24 mouse cellular contexts compared by ENCODE assay signal in the genomic region with DNA sequence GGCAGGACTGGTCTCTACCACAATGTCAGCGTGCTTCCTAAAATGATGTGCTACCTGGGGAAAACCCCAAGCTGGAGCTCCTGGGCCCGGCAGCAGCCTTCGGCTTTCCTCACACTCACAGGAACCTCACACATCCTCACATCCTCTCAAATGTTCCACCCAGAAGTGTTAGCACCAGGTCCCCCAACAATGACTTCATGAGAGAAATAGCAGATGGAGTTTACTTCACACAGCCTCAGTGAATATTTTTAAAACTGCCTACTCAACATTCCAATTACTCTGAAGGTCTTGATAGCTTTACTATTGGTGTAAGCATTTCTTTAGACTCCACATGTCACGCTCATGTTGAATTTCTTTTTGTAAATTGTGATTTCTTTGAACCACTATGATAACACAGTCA. TPM values are rescaled to one million over a fixed set of nuclear protein-coding genes. Genes with fewer than 3 reads are reported as not detected.
DNase-seq lines count a peak whose midpoint lies in the region; ATAC-seq lines count a peak whose summit lies in the region.
"Had no signal": no experiment of that assay in that cellular context is flagged by ENCODE, and none has a peak within 500 bp of the region (broad histone marks: within the 10 kb centered on the region; RNA-seq: fewer than 3 reads in every experiment).

No protein-coding gene starts in this region.

- WGBS in forebrain, embryonic 16.5 days, result 64% methylated on average over 4 of the region's 4 CpGs
- WGBS in forebrain, embryonic 11.5 days, result 94% methylated on average over 4 of the region's 4 CpGs

- no peaks in the 10 kb centered on the region for H3K36me3 ChIP-seq in forebrain, embryonic 16.5 days (ENCODE audit: control insufficient read depth, insufficient read depth)
- H3K36me3 ChIP-seq in forebrain, embryonic 11.5 days (ENCODE audit: control insufficient read depth, insufficient read depth, low read length), result no peaks in the 10 kb centered on the region
- H3K36me3 ChIP-seq: embryonic facial prominence, embryonic 13.5 days; embryonic facial prominence, embryonic 15.5 days; forebrain, embryonic 10.5 days; forebrain, embryonic 15.5 days; G1E had no signal

- H3K4me1 ChIP-seq in forebrain, embryonic 16.5 days (replicated peaks; ENCODE audit: control insufficient read depth, insufficient read depth, low read length), result peaks cover 5% of the 10 kb centered on the region; the same call in 1 of the 2 replicates
- no peaks in the 10 kb centered on the region; the same call in 1 of the 2 replicates for H3K4me1 ChIP-seq in forebrain, embryonic 11.5 days (replicated peaks; ENCODE audit: control insufficient read depth, insufficient read depth, low read length)
- H3K4me1 ChIP-seq: embryonic facial prominence, embryonic 13.5 days; embryonic facial prominence, embryonic 15.5 days had no signal

- no peak overlapping the region for H3K9ac ChIP-seq in forebrain, embryonic 16.5 days (replicated peaks; ENCODE audit: low read depth, low read length)
- no peak overlapping the region for H3K9ac ChIP-seq in forebrain, embryonic 11.5 days (ENCODE audit: low read length)
- H3K9ac ChIP-seq: embryonic facial prominence, embryonic 13.5 days; embryonic facial prominence, embryonic 15.5 days; forebrain, embryonic 15.5 days had no signal

- no peaks in the 10 kb centered on the region for H3K9me3 ChIP-seq in forebrain, embryonic 16.5 days (ENCODE audit: control insufficient read depth, low read length)
- no peaks in the 10 kb centered on the region for H3K9me3 ChIP-seq in forebrain, embryonic 11.5 days (ENCODE audit: control insufficient read depth, low read length)
- H3K9me3 ChIP-seq: embryonic facial prominence, embryonic 13.5 days; embryonic facial prominence, embryonic 15.5 days; forebrain, embryonic 10.5 days; forebrain, embryonic 15.5 days; G1E had no signal

- ATAC-seq in forebrain, embryonic 16.5 days, result peak; percentile 43; the same call in 1 of the 2 replicates
- ATAC-seq in forebrain, embryonic 11.5 days (replicated peaks; ENCODE audit: low FRiP score), result no peak
- ATAC-seq: activated CD4-positive, CD25-positive, alpha-beta regulatory T cell, adult 4 months; forebrain, embryonic 15.5 days; Patski had no signal

- DNase-seq in forebrain, embryonic 11.5 days (ENCODE audit: low spot score), result no peak
- peak; percentile 5 to 12 for DNase-seq in right cerebral cortex, adult 2 months (ENCODE audit: low spot score in 2 of 2)
- DNase-seq in right cerebral cortex, postnatal 4 days, result no peak
- peak; percentile 37 for DNase-seq in brain, adult 2 months (ENCODE audit: low read depth, low spot score)
- no peak for DNase-seq in layer of hippocampus, adult 11-12 months (ENCODE audit: low spot score)
- no peak for DNase-seq in cerebellum, postnatal 14 days
- DNase-seq: adrenal gland, adult 8-10 months; adrenal gland, postnatal 14 days; adrenal gland, postnatal 36 days; cerebellum, adult 11-12 months; cerebellum, adult 2 months; cerebellum, adult 9-10 months; cerebellum, postnatal 10 days; cerebellum, postnatal 36 days; embryo, embryonic 11 days had no signal

- no peak overlapping the region for H3K27ac ChIP-seq in forebrain, embryonic 16.5 days (ENCODE audit: low read length)
- H3K27ac ChIP-seq in forebrain, embryonic 11.5 days (ENCODE audit: low read depth, low read length), result no peak overlapping the region
- H3K27ac ChIP-seq: embryonic facial prominence, embryonic 13.5 days; embryonic facial prominence, embryonic 15.5 days; forebrain, embryonic 10.5 days; forebrain, embryonic 15.5 days had no signal

- H3K27me3 ChIP-seq in forebrain, embryonic 16.5 days (replicated peaks; ENCODE audit: control insufficient read depth, insufficient read depth, low read length), result no peaks in the 10 kb centered on the region
- H3K27me3 ChIP-seq in forebrain, embryonic 11.5 days (ENCODE audit: control insufficient read depth, insufficient read depth, low read length), result no peaks in the 10 kb centered on the region
- H3K27me3 ChIP-seq: embryonic facial prominence, embryonic 13.5 days; embryonic facial prominence, embryonic 15.5 days; forebrain, embryonic 15.5 days; Patski had no signal

- no peak overlapping the region for H3K4me2 ChIP-seq in forebrain, embryonic 16.5 days (ENCODE audit: low read length)
- no peak overlapping the region for H3K4me2 ChIP-seq in forebrain, embryonic 11.5 days (ENCODE audit: low read depth, low read length, severe bottlenecking)
- H3K4me2 ChIP-seq: embryonic facial prominence, embryonic 13.5 days; embryonic facial prominence, embryonic 15.5 days; forebrain, embryonic 15.5 days had no signal

- H3K4me3 ChIP-seq in forebrain, embryonic 16.5 days (replicated peaks; ENCODE audit: low read length), result no peak overlapping the region
- no peak overlapping the region for H3K4me3 ChIP-seq in forebrain, embryonic 11.5 days (ENCODE audit: low read depth, low read length)
- H3K4me3 ChIP-seq: embryonic facial prominence, embryonic 13.5 days; embryonic facial prominence, embryonic 15.5 days; erythroblast, embryonic 14.5 days; forebrain, embryonic 10.5 days; forebrain, embryonic 15.5 days had no signal

RNA-seq across cellular contexts. Expression of a gene that starts 27.2 kb away (rescaled TPM):
- 7.7 and 9.3 TPM in 2 replicates for polyA plus RNA-seq in forebrain, embryonic 16.5 days (2015; fragmentation: Nextera tagmentation; extraction: Ambion mirVana)
- 20.8 and 22.9 TPM in 2 replicates for polyA plus RNA-seq in forebrain, embryonic 11.5 days (2014; fragmentation: Nextera tagmentation; extraction: Ambion mirVana)
- polyA plus RNA-seq: G1E had no signal

Comparison
In these comparisons a context has a peak if more than half of its experiments do, and no peak if none do; other contexts are left out.
1. DNase-seq: peak in right cerebral cortex, adult 2 months (2 of 2) and brain, adult 2 months (single experiment); none in forebrain, embryonic 11.5 days (single experiment), right cerebral cortex, postnatal 4 days (single experiment), layer of hippocampus, adult 11-12 months (single experiment) and cerebellum, postnatal 14 days (0 of 2).